Mouse (Mus musculus) T-cell, adult 2 months (primary cell): ENCODE measurements at regions not wholly inside any gene's neighbourhood (a gene's known extent, or its start where the extent isn't known, plus 50 kb on each side); places are given as distances from the start of the nearest gene placed in this dataset.

Experiments
- DNase-seq: peaks from one replicate; pipeline ENCODE4 v3.0.0; 2022; ENCODE audit warnings: low spot score

- no peak for DNase-seq
Measured at GRCm38 (mm10) chr13:44558051-44558450, 171.2 kb upstream of the Jarid2 start.

GRCm38 (mm10) chr13:44558491-44559177, 170.6 kb upstream of the Jarid2 start:
- no peak for DNase-seq

GRCm38 (mm10) chr13:44559178-44559565, 170.1 kb upstream of the Jarid2 start:
- DNase-seq: no peak

- no peak for DNase-seq
Measured at GRCm38 (mm10) chr13:44559706-44560105, 169.6 kb upstream of the Jarid2 start.

GRCm38 (mm10) chr13:44564705-44565104, 164.6 kb upstream of the Jarid2 start:
- DNase-seq: no peak

GRCm38 (mm10) chr13:44567696-44568095, 161.6 kb upstream of the Jarid2 start:
- DNase-seq: no peak

GRCm38 (mm10) chr13:44569241-44569778, 160.0 kb upstream of the Jarid2 start:
- no peak for DNase-seq

- no peak for DNase-seq
Measured at GRCm38 (mm10) chr13:44573463-44573862, 155.8 kb upstream of the Jarid2 start.

- no peak for DNase-seq
Measured at GRCm38 (mm10) chr13:44579215-44579614, 150.1 kb upstream of the Jarid2 start.

- DNase-seq: no peak
Measured at GRCm38 (mm10) chr13:44580156-44580736, 149.0 kb upstream of the Jarid2 start.

GRCm38 (mm10) chr13:44580767-44581166, 148.5 kb upstream of the Jarid2 start:
- DNase-seq: no peak

- no peak for DNase-seq
Measured at GRCm38 (mm10) chr13:44581947-44582766, 147.1 kb upstream of the Jarid2 start.

- DNase-seq: no peak
Measured at GRCm38 (mm10) chr13:44582767-44583085, 146.5 kb upstream of the Jarid2 start.

- no peak for DNase-seq
Measured at GRCm38 (mm10) chr13:44583614-44584013, 145.7 kb upstream of the Jarid2 start.

GRCm38 (mm10) chr13:44584151-44584550, 145.1 kb upstream of the Jarid2 start:
- DNase-seq: no peak

- no peak for DNase-seq
Measured at GRCm38 (mm10) chr13:44584551-44584950, 144.7 kb upstream of the Jarid2 start.

- DNase-seq: peak; percentile 6
Measured at GRCm38 (mm10) chr13:44587846-44588245, 141.4 kb upstream of the Jarid2 start.

- DNase-seq: no peak
Measured at GRCm38 (mm10) chr13:44594645-44595044, 134.6 kb upstream of the Jarid2 start.

GRCm38 (mm10) chr13:44597666-44598065, 131.6 kb upstream of the Jarid2 start:
- no peak for DNase-seq

GRCm38 (mm10) chr13:44601024-44601423, 128.2 kb upstream of the Jarid2 start:
- DNase-seq: no peak

GRCm38 (mm10) chr13:44602658-44603057, 126.6 kb upstream of the Jarid2 start:
- no peak for DNase-seq

GRCm38 (mm10) chr13:44607316-44608285, 121.7 kb upstream of the Jarid2 start:
- DNase-seq: no peak
